Mouse (Mus musculus) thymus, adult 2 months (tissue): ENCODE measurements around the gene Sgk1. TPM values are rescaled to one million over a fixed set of nuclear protein-coding genes. Genes with fewer than 3 reads are reported as not detected.

Experiments
- DNase-seq: peaks from one replicate; pipeline ENCODE4 v3.0.0; 2021
- H3K27ac ChIP-seq: fragments of 200-500 bp; 2 replicates; pipeline ENCODE4 v1.5.1; 2012; ENCODE audit warnings: low read length, control low read depth; ENCODE audit not compliant: control insufficient read depth, insufficient read depth
- H3K27me3 ChIP-seq: fragments of 200-500 bp; 2 replicates; pipeline ENCODE4 v1.6.1; 2012; ENCODE audit warnings: mild to moderate bottlenecking, low read length, moderate library complexity, mixed read lengths; ENCODE audit not compliant: control insufficient read depth, insufficient read depth
- H3K36me3 ChIP-seq: fragments of 200-500 bp; 2 replicates; pipeline ENCODE4 v1.6.1; 2012; ENCODE audit warnings: mild to moderate bottlenecking, low read length, moderate library complexity; ENCODE audit not compliant: control insufficient read depth, insufficient read depth
- H3K4me1 ChIP-seq: fragments of 200-500 bp; replicated peaks from 2 replicates; pipeline ENCODE4 v1.6.1; 2012; ENCODE audit warnings: low read length; ENCODE audit not compliant: control insufficient read depth, insufficient read depth
- H3K4me3 ChIP-seq: fragments of 200-500 bp; 2 replicates; pipeline ENCODE4 v1.5.1; 2012; ENCODE audit warnings: mild to moderate bottlenecking, low read length, control low read depth, moderate library complexity; ENCODE audit not compliant: control insufficient read depth, insufficient read depth
- CTCF ChIP-seq: fragments of 200-500 bp; IDR thresholded peaks from 2 replicates; pipeline ENCODE4 v1.5.1; 2012; ENCODE audit warnings: mild to moderate bottlenecking, control low read depth, low read length, moderate library complexity, borderline replicate concordance; ENCODE audit not compliant: control insufficient read depth, poor library complexity, insufficient read depth; ENCODE audit errors: extremely low read depth
- POLR2A ChIP-seq: fragments of 200-500 bp; IDR thresholded peaks from 2 replicates; pipeline ENCODE4 v1.6.1; 2012; ENCODE audit warnings: mild to moderate bottlenecking, low read length, control low read depth, moderate library complexity; ENCODE audit not compliant: control insufficient read depth, poor library complexity, insufficient read depth; ENCODE audit errors: extremely low read depth
- WGBS: fragments of 180-500 bp; shearing (Covaris S2); methylation state at CpG from one replicate; pipeline ENCODE4 v1.1.7; 2018; 5-methylcytosine and 5-hydroxymethylcytosine counted together
- polyA plus RNA-seq: library from polyadenylated mRNA; depleted of rRNA; stranded (reverse); fragments of >200 nt; gene quantifications from 2 replicates; pipeline ENCODE4 v1.2.3, GENCODE M21; 2012; rRNA removed

Sgk1 gene
- polyA plus RNA-seq: 16.5 and 18.7 TPM in 2 replicates

DNA sequence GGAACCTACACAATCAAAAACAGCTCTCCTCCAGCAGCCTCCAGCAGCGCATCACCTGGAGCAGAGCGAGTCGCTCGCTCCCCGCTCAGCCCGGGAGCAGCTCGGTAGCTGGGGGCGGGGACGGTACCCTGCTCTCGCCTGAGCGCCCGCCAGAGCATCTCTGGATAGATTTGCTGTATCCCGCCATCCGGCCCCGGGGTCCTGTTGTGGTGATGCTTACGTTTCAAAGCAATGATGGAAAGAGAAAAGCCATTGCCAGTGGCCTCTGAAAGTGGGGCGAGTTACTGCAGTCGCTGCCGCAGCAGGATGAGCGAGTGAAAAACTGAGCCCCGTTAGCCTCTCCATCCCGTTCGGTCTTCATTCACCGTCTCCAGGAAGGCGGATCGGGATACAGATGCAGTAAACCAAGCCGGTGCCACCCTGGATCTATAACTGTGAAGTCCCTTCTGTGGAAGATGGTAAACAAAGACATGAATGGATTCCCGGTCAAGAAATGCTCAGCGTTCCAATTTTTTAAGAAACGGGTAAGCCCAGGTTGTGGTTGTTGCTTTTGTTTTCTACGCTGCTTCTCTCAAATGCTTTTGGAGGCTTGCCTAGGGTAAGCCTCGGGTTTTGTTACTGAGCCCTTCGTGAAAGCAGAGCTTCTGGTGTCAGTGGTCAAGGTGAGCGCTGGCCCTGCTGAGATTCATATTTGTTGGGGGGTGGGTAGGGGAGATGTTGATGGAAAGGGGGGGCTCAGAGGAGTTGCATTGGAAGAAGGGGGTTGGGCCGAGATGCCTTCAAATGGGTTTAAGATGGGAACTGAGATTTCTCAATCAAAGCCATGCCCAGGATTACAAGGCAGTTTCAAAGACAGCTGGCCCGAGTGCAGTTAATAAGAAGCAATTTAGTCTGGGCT is at the start of gene Sgk1:
Gene Sgk1, plus strand, starts transcription at position 1 of the 898 bp plus-strand sequence.
- H3K4me3 ChIP-seq: peak within 1 kb of the TSS; percentile 26; the same call in 1 of the 2 replicates
- WGBS: 7% methylated on average over 36 of the region's 36 CpGs
- 0 out of 2 replicates have a peak, but pooled peaks cover 2% of the 10 kb centered on the region for H3K4me1 ChIP-seq
- no peaks in the 10 kb centered on the region; the same call in 1 of the 2 replicates for H3K27me3 ChIP-seq
- H3K36me3 ChIP-seq: no peaks in the 10 kb centered on the region
- TF ChIP-seq CTCF (no peak), POLR2A (no peak)
- peak; percentile 39 for DNase-seq
- no peak within 1 kb of the TSS for H3K27ac ChIP-seq

DNA sequence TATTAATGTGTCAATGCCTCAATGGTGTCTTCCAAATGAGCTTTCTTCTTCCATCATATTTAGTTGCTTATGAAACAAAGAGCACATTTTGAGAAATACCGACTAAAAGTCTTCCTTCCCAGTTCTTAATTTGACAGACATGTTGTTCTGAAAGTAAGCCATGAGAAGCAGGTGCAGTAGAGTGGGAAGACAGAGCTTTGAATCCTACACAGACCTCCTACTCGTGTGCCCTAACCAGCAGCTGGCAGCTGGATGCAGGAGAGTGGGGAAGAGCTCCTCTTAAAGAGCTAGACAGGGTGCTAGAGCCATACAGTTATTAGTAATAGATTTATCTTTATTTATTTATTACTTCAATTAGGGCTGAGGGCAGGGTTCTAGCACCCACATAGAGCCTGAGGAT is 49.7 kb upstream of the Sgk1 start:
- H3K27ac ChIP-seq: no peak overlapping the region
- 77% methylated on average over 2 of the region's 2 CpGs for WGBS
- H3K4me1 ChIP-seq: 0 out of 2 replicates have a peak, but pooled peaks cover 2% of the 10 kb centered on the region
- H3K36me3 ChIP-seq: no peaks in the 10 kb centered on the region
- no peaks in the 10 kb centered on the region for H3K27me3 ChIP-seq
- H3K4me3 ChIP-seq: no peak overlapping the region
- no peak for TF ChIP-seq CTCF
- TF ChIP-seq POLR2A: no peak
- DNase-seq: no peak

GRCm38 (mm10) chr10:21833757-21834156 is 48.2 kb upstream of the Sgk1 start:
- 96% methylated on average over 3 of the region's 3 CpGs for WGBS
- Histone ChIP-seq H3K27ac (no peak overlapping the region), H3K4me3 (no peak overlapping the region), H3K4me1 (no peaks in the 10 kb centered on the region), H3K36me3 (no peaks in the 10 kb centered on the region), H3K27me3 (no peaks in the 10 kb centered on the region)
- no peak for DNase-seq
- TF ChIP-seq POLR2A (no peak), CTCF (no peak)

DNA sequence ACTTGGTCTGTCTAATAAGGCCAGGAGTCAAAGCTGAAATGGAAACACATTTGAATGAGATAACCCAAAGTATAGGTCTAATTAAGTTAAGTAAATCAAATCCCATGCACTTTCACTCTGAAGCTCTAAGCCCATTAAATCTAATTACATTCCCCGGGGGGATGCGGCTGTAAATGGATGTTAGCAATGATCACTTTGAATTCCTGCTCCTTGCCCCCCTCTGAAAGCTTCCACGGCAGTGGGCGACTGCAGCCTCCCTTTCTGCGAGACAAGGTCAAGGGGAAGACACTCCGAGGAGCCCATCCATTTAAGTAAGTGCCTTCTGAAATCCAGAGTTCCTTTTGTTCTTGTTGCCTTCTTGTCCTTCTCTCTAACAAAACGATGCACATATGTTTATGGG is 46.9 kb upstream of the Sgk1 start:
- H3K27ac ChIP-seq: no peak overlapping the region
- no peaks in the 10 kb centered on the region for H3K36me3 ChIP-seq
- no peak overlapping the region for H3K4me3 ChIP-seq
- no peak for DNase-seq
- no peaks in the 10 kb centered on the region for H3K27me3 ChIP-seq
- TF ChIP-seq CTCF (no peak), POLR2A (no peak)
- WGBS: 92% methylated on average over 7 of the region's 7 CpGs
- no peaks in the 10 kb centered on the region for H3K4me1 ChIP-seq

- no peaks in the 10 kb centered on the region for H3K4me1 ChIP-seq
- H3K27ac ChIP-seq: no peak overlapping the region
- TF ChIP-seq CTCF (no peak), POLR2A (no peak)
- no peaks in the 10 kb centered on the region for H3K27me3 ChIP-seq
- 82% methylated on average over 13 of the region's 13 CpGs for WGBS
- DNase-seq: no peak
- no peaks in the 10 kb centered on the region for H3K36me3 ChIP-seq
- H3K4me3 ChIP-seq: no peak overlapping the region
Observed at GRCm38 (mm10) chr10:21839248-21840155, 42.5 kb upstream of the Sgk1 start.

GRCm38 (mm10) chr10:21843326-21843725 is 38.7 kb upstream of the Sgk1 start:
- H3K36me3 ChIP-seq: no peaks in the 10 kb centered on the region
- no peak overlapping the region for H3K27ac ChIP-seq
- 89% methylated on average over 6 of the region's 6 CpGs for WGBS
- H3K27me3 ChIP-seq: no peaks in the 10 kb centered on the region
- no peak for DNase-seq
- H3K4me3 ChIP-seq: no peak overlapping the region
- TF ChIP-seq POLR2A: no peak
- TF ChIP-seq CTCF: no peak
- no peaks in the 10 kb centered on the region for H3K4me1 ChIP-seq
